Mouse (Mus musculus) heart, embryonic 14.5 days (tissue): ENCODE data around the gene Acer3. TPM values are rescaled to one million over a fixed set of nuclear protein-coding genes. Genes with fewer than 3 reads are reported as not detected.
"Not testable (repeated sequence)": the region's sequence is repeated elsewhere in the genome, so short reads cannot be mapped to it uniquely, and the experiment has no call there.

Experiments
- ATAC-seq: fragments of 200-750 bp; cut with Nextera tagmentation; 2 replicates; pipeline ENCODE4 v1.8.0; 2017; ENCODE audit warnings: low read depth, moderate TSS enrichment; ENCODE audit not compliant: insufficient number of reproducible peaks, insufficient read depth, low FRiP score
- H3K27ac ChIP-seq, 2 experiments: fragments of 200-500 bp in 1 of 2; fragments of 300-500 bp in 1 of 2; sonication (generic) in 1 of 2; replicated peaks in 1 of 2; 2 replicates each; pipeline ENCODE4 v1.5.1; 2012 to 2014; ENCODE audit warnings: low read depth in 2 of 2, low read length in 2 of 2, control low read depth in 1 of 2, mild to moderate bottlenecking in 1 of 2, mixed read lengths in 1 of 2; ENCODE audit not compliant: control insufficient read depth in 1 of 2, insufficient read depth in 1 of 2
- H3K27me3 ChIP-seq: fragments of 300-500 bp; sonication (generic); 2 replicates; pipeline ENCODE4 v1.6.1; 2014; ENCODE audit warnings: mild to moderate bottlenecking, low read length, control low read depth; ENCODE audit not compliant: control insufficient read depth, insufficient read depth
- H3K36me3 ChIP-seq: fragments of 300-500 bp; sonication (generic); 2 replicates; pipeline ENCODE4 v1.6.1; 2014; ENCODE audit warnings: mild to moderate bottlenecking, control low read depth, low read length, mixed read lengths; ENCODE audit not compliant: control insufficient read depth, insufficient read depth
- H3K4me1 ChIP-seq, 2 experiments: fragments of 200-500 bp in 1 of 2; fragments of 300-500 bp in 1 of 2; sonication (generic) in 1 of 2; 2 replicates each; pipeline ENCODE4 v1.6.1; 2012 to 2014; ENCODE audit warnings: low read length in 2 of 2, control low read depth in 1 of 2, mixed read lengths in 1 of 2; ENCODE audit not compliant: control insufficient read depth in 2 of 2, insufficient read depth in 2 of 2
- H3K4me2 ChIP-seq: fragments of 300-500 bp; sonication (generic); 2 replicates; pipeline ENCODE4 v1.6.1; 2014; ENCODE audit warnings: mild to moderate bottlenecking, low read length
- H3K4me3 ChIP-seq, 2 experiments: fragments of 200-500 bp in 1 of 2; fragments of 300-500 bp in 1 of 2; sonication (generic) in 1 of 2; 2 replicates each; pipeline ENCODE4 v1.5.1; 2012 to 2014; ENCODE audit warnings: low read length in 2 of 2, mild to moderate bottlenecking in 2 of 2, control low read depth in 1 of 2, low read depth in 1 of 2, moderate library complexity in 1 of 2; ENCODE audit not compliant: control insufficient read depth in 1 of 2, insufficient read depth in 1 of 2
- H3K9ac ChIP-seq: fragments of 300-500 bp; sonication (generic); 2 replicates; pipeline ENCODE4 v1.6.1; 2014; ENCODE audit warnings: mild to moderate bottlenecking, low read length
- H3K9me3 ChIP-seq: fragments of 300-500 bp; sonication (generic); 2 replicates; pipeline ENCODE4 v1.6.1; 2016; ENCODE audit warnings: low read length, control low read depth; ENCODE audit not compliant: control insufficient read depth
- whole genome bisulfite sequencing: fragments of 180-500 bp; shearing (Covaris S2); extraction: QIAGEN DNeasy Blood & Tissue Kit; methylation state at CpG from one replicate; pipeline ENCODE4 v1.1.7; 2014; 5-methylcytosine and 5-hydroxymethylcytosine counted together
- polyA plus RNA-seq: library from polyadenylated mRNA; unstranded; fragments of >200 nt; fragmentation: Nextera tagmentation; extraction: Ambion mirVana; gene quantifications from 2 replicates; pipeline ENCODE4 v1.2.1, GENCODE M21; 2014

Acer3 gene
- polyA plus RNA-seq, 1 experiment from 2014 or later = 27.6 TPM

GRCm38 (mm10) chr7:98268166-98268565, 52.8 kb downstream of the Acer3 start:
- Histone ChIP-seq H3K4me3 (peak overlapping the region; percentile 38 to 44), H3K4me2 (peak overlapping the region; percentile 61), H3K9ac (peak overlapping the region; percentile 61; the same call in 1 of the 2 replicates)
- H3K36me3 ChIP-seq, H3K4me1 ChIP-seq, ATAC-seq, H3K9me3 ChIP-seq, H3K27ac ChIP-seq, H3K27me3 ChIP-seq: not testable (repeated sequence)
- WGBS = 14% methylated on average over 10 of the region's 15 CpGs

GRCm38 (mm10) chr7:98252520-98252919, 68.5 kb downstream of the Acer3 start:
- no peak overlapping the region for H3K4me3 ChIP-seq
- no peak overlapping the region for H3K9ac ChIP-seq
- H3K4me2 ChIP-seq = no peak overlapping the region
- no peaks in the 10 kb centered on the region for H3K4me1 ChIP-seq
- 76% methylated on average over 2 of the region's 2 CpGs for WGBS
- 0 out of 2 replicates have a peak, but pooled peaks cover 5% of the 10 kb centered on the region for H3K36me3 ChIP-seq
- no peak overlapping the region for H3K27ac ChIP-seq
- H3K27me3 ChIP-seq = no peaks in the 10 kb centered on the region
- no peaks in the 10 kb centered on the region for H3K9me3 ChIP-seq
- ATAC-seq = no peak

GRCm38 (mm10) chr7:98236686-98237359, 84.2 kb downstream of the Acer3 start:
- Histone ChIP-seq H3K4me3 (no peak overlapping the region), H3K4me2 (no peak overlapping the region), H3K27ac (0 out of 4 replicates have a peak overlapping the region, but pooled peaks of 1 of the 2 experiments have one; percentile 24), H3K4me1 (0 out of 4 replicates have a peak, but pooled peaks cover 0 to 3% of the 10 kb centered on the region in 2 experiments), H3K27me3 (no peaks in the 10 kb centered on the region), H3K9me3 (no peaks in the 10 kb centered on the region), H3K36me3 (no peaks in the 10 kb centered on the region), H3K9ac (no peak overlapping the region)
- no peak for ATAC-seq
- 58% methylated on average over 3 of the region's 3 CpGs for WGBS

GRCm38 (mm10) chr7:98223796-98224195, 97.2 kb downstream of the Acer3 start:
- WGBS = 91% methylated on average over 4 of the region's 4 CpGs
- Histone ChIP-seq H3K9ac (no peak overlapping the region), H3K4me2 (no peak overlapping the region)

GRCm38 (mm10) chr7:98216713-98217112, 104.3 kb downstream of the Acer3 start:
- Histone ChIP-seq H3K27ac (no peak overlapping the region), H3K4me2 (no peak overlapping the region), H3K36me3 (0 out of 2 replicates have a peak, but pooled peaks cover 2% of the 10 kb centered on the region), H3K27me3 (no peaks in the 10 kb centered on the region), H3K9ac (no peak overlapping the region), H3K4me3 (no peak overlapping the region), H3K9me3 (no peaks in the 10 kb centered on the region), H3K4me1 (no peaks in the 10 kb centered on the region)
- no peak for ATAC-seq

More at GRCm38 (mm10) chr7:98223796-98224195, 97.2 kb downstream of the Acer3 start:
- Histone ChIP-seq H3K27me3 (no peaks in the 10 kb centered on the region), H3K4me1 (no peaks in the 10 kb centered on the region), H3K27ac (no peak overlapping the region), H3K36me3 (no peaks in the 10 kb centered on the region), H3K9me3 (no peaks in the 10 kb centered on the region), H3K4me3 (no peak overlapping the region)
- no peak for ATAC-seq

- Histone ChIP-seq H3K27ac (no peak overlapping the region), H3K27me3 (no peaks in the 10 kb centered on the region), H3K9me3 (no peaks in the 10 kb centered on the region), H3K36me3 (no peaks in the 10 kb centered on the region), H3K4me3 (no peak overlapping the region), H3K9ac (no peak overlapping the region), H3K4me2 (no peak overlapping the region), H3K4me1 (no peaks in the 10 kb centered on the region)
- 67% methylated on average over 4 of the region's 4 CpGs for WGBS
- no peak for ATAC-seq
These were observed 118.1 kb downstream of the Acer3 start for GRCm38 (mm10) chr7:98202946-98203345.

GRCm38 (mm10) chr7:98201493-98202028, 119.4 kb downstream of the Acer3 start:
- Histone ChIP-seq H3K9ac (no peak overlapping the region), H3K4me1 (no peaks in the 10 kb centered on the region), H3K27ac (no peak overlapping the region), H3K4me2 (no peak overlapping the region), H3K27me3 (no peaks in the 10 kb centered on the region), H3K4me3 (no peak overlapping the region), H3K9me3 (no peaks in the 10 kb centered on the region), H3K36me3 (no peaks in the 10 kb centered on the region)
- no peak for ATAC-seq
- 71% methylated on average over 5 of the region's 5 CpGs for WGBS
